Comparison of ENCODE assay signal across 20 mouse cellular contexts in genomic region chr12:31256121-31256903, GRCm38 (mm10). TPM values are rescaled to one million over a fixed set of nuclear protein-coding genes. Genes with fewer than 3 reads are reported as not detected.
A peak's percentile ranks its signal among the peaks of the same experiment; 100 is the strongest.
DNase-seq lines count a peak whose midpoint lies in the region; ATAC-seq and TF ChIP-seq lines count a peak whose summit lies in the region.
"Had no signal": no experiment of that assay in that cellular context is flagged by ENCODE, and none has a peak within 500 bp of the region (broad histone marks: within the 10 kb centered on the region; RNA-seq: fewer than 3 reads in every experiment).

No protein-coding gene starts in this region.

- POLR2A ChIA-PET in Patski (lab: Charles Lee) = interaction anchor here (1.8 kb wide), 1 partner anchor 11 kb away, joined by 8 read pairs; no protein-coding TSS in a partner anchor

- in situ Hi-C loops in Patski (cut with MboI; ENCODE audit: low pct_unique_long_range_greater_than_20kb) = no loop called here

- ATAC-seq in Patski = peak; percentile 89
- peak; percentile 74 for ATAC-seq in liver, embryonic 15.5 days (ENCODE audit: insufficient read depth)
- ATAC-seq in forebrain, postnatal 0 days = no peak
- ATAC-seq: forebrain, embryonic 13.5 days; hindbrain, embryonic 16.5 days had no signal

- peaks cover 9% of the 10 kb centered on the region for H3K4me1 ChIP-seq in heart, embryonic 10.5 days
- H3K4me1 ChIP-seq in liver, embryonic 15.5 days (replicated peaks) = no peaks in the 10 kb centered on the region
- H3K4me1 ChIP-seq in forebrain, postnatal 0 days (ENCODE audit: insufficient read depth) = no peaks in the 10 kb centered on the region
- H3K4me1 ChIP-seq: forebrain, embryonic 13.5 days; limb, embryonic 12.5 days; midbrain, embryonic 12.5 days had no signal

- WGBS in heart, embryonic 10.5 days = 70% methylated on average over 9 of the region's 9 CpGs
- 61% methylated on average over 9 of the region's 9 CpGs for WGBS in liver, embryonic 15.5 days (ENCODE audit: insufficient replicate concordance)
- 79% methylated on average over 9 of the region's 9 CpGs for WGBS in forebrain, postnatal 0 days

- no peak for DNase-seq in heart, embryonic 10.5 days (ENCODE audit: low spot score)
- no peak for DNase-seq in heart, postnatal 4 days
- DNase-seq in Patski (ENCODE audit: low read depth, low spot score) = peak; percentile 82
- DNase-seq in kidney, adult 9 months = peak; percentile 92
- no peak for DNase-seq in forebrain, postnatal 0 days
- DNase-seq in right cerebral cortex, adult 2 months (ENCODE audit: low spot score in 2 of 2) = no peak
- no peak for DNase-seq in layer of hippocampus, adult 18-20 months (ENCODE audit: low spot score in 2 of 2)
- DNase-seq: adrenal gland, postnatal 14 days; cerebellum, postnatal 25 days; gastrocnemius, postnatal 14 days had no signal

- TF ChIP-seq CTCF in Patski (IDR thresholded peaks at IDR 0.05) = no peak
- TF ChIP-seq CTCF in forebrain, postnatal 0 days (IDR thresholded peaks at IDR 0.05; ENCODE audit: low read depth) = no peak

- no peaks in the 10 kb centered on the region for H3K27me3 ChIP-seq in heart, embryonic 10.5 days (ENCODE audit: insufficient read depth, poor library complexity, severe bottlenecking)
- H3K27me3 ChIP-seq in Patski = no peaks in the 10 kb centered on the region
- no peaks in the 10 kb centered on the region for H3K27me3 ChIP-seq in liver, embryonic 15.5 days
- H3K27me3 ChIP-seq in forebrain, postnatal 0 days (ENCODE audit: insufficient read depth, low read length) = no peaks in the 10 kb centered on the region
- H3K27me3 ChIP-seq: embryonic facial prominence, embryonic 13.5 days; forebrain, embryonic 13.5 days; limb, embryonic 12.5 days; midbrain, embryonic 12.5 days had no signal

- CTCF ChIA-PET in Patski (lab: Charles Lee) = interaction anchor here (1.0 to 1.5 kb wide), 2 partner anchors 22 to 88 kb away, joined by 3 to 6 read pairs; no protein-coding TSS in a partner anchor

- H3K36me3 ChIP-seq in heart, embryonic 10.5 days = no peaks in the 10 kb centered on the region
- no peaks in the 10 kb centered on the region for H3K36me3 ChIP-seq in liver, embryonic 15.5 days (replicated peaks)
- H3K36me3 ChIP-seq in forebrain, postnatal 0 days (ENCODE audit: insufficient read depth) = no peaks in the 10 kb centered on the region
- H3K36me3 ChIP-seq: embryonic facial prominence, embryonic 13.5 days; limb, embryonic 12.5 days; midbrain, embryonic 12.5 days had no signal

- H3K9ac ChIP-seq in liver, embryonic 15.5 days = no peak overlapping the region
- no peak overlapping the region for H3K9ac ChIP-seq in forebrain, postnatal 0 days
- H3K9ac ChIP-seq: embryonic facial prominence, embryonic 13.5 days; forebrain, embryonic 13.5 days; limb, embryonic 12.5 days; midbrain, embryonic 12.5 days had no signal

- H3K9me3 ChIP-seq in heart, embryonic 10.5 days = no peaks in the 10 kb centered on the region
- H3K9me3 ChIP-seq in liver, embryonic 15.5 days (replicated peaks) = no peaks in the 10 kb centered on the region
- H3K9me3 ChIP-seq in forebrain, postnatal 0 days (ENCODE audit: low read length) = no peaks in the 10 kb centered on the region
- H3K9me3 ChIP-seq: embryonic facial prominence, embryonic 13.5 days; forebrain, embryonic 13.5 days; limb, embryonic 12.5 days; midbrain, embryonic 12.5 days had no signal

- H3K4me3 ChIP-seq in heart, embryonic 10.5 days = no peak overlapping the region
- H3K4me3 ChIP-seq in liver, embryonic 15.5 days (replicated peaks) = no peak overlapping the region
- H3K4me3 ChIP-seq in forebrain, postnatal 0 days (ENCODE audit: low read depth, low read length) = no peak overlapping the region
- H3K4me3 ChIP-seq: embryonic facial prominence, embryonic 13.5 days; forebrain, embryonic 13.5 days; limb, embryonic 12.5 days; midbrain, embryonic 12.5 days had no signal

- H3K27ac ChIP-seq in heart, embryonic 10.5 days = 0 out of 2 replicates have a peak overlapping the region, but pooled peaks have one; percentile 36
- H3K27ac ChIP-seq in liver, embryonic 15.5 days (replicated peaks) = no peak overlapping the region
- no peak overlapping the region for H3K27ac ChIP-seq in forebrain, postnatal 0 days (ENCODE audit: low read depth, low read length)
- H3K27ac ChIP-seq: embryonic facial prominence, embryonic 13.5 days; forebrain, embryonic 13.5 days; limb, embryonic 12.5 days; midbrain, embryonic 12.5 days had no signal

- no peak overlapping the region for H3K4me2 ChIP-seq in liver, embryonic 15.5 days
- no peak overlapping the region for H3K4me2 ChIP-seq in forebrain, postnatal 0 days (ENCODE audit: low read depth)
- H3K4me2 ChIP-seq: embryonic facial prominence, embryonic 13.5 days; forebrain, embryonic 13.5 days; limb, embryonic 12.5 days; midbrain, embryonic 12.5 days had no signal

RNA-seq across cellular contexts. Expression of gene Lamb1, which starts 8.7 kb away (rescaled TPM):
- 66.1 and 102 TPM in 2 replicates for polyA plus RNA-seq in heart, embryonic 10.5 days (2016; fragmentation: Nextera tagmentation; extraction: Ambion mirVana)
- 100 to 1,000 TPM; 266 to 279 TPM for total RNA-seq in heart, postnatal 4 days (2021)
- 290 TPM for polyA plus RNA-seq in Patski (2021)
- polyA plus RNA-seq in liver, embryonic 15.5 days (2015; fragmentation: Nextera tagmentation; extraction: Ambion mirVana) = 3.8 and 4.0 TPM in 2 replicates
- total RNA-seq in forebrain, postnatal 0 days (2014; rRNA removed) = 25.3 and 33.4 TPM in 2 replicates
- 10.2 and 12.1 TPM in 2 replicates for polyA plus RNA-seq in forebrain, postnatal 0 days (2015; fragmentation: Nextera tagmentation; extraction: Ambion mirVana)
- 10 to 100 TPM; 34.9 to 38.1 TPM for total RNA-seq in layer of hippocampus, adult 18-20 months (2021)

RNA-seq across cellular contexts. Expression of gene Gm6993, which starts 15.7 kb away (rescaled TPM):
- polyA plus RNA-seq in heart, embryonic 10.5 days (2016; fragmentation: Nextera tagmentation; extraction: Ambion mirVana) = not detected in 2 replicates
- total RNA-seq in heart, postnatal 4 days (2021) = not detected
- not detected for polyA plus RNA-seq in Patski (2021)
- polyA plus RNA-seq in liver, embryonic 15.5 days (2015; fragmentation: Nextera tagmentation; extraction: Ambion mirVana) = not detected in 2 replicates
- not detected in 2 replicates for total RNA-seq in forebrain, postnatal 0 days (2014; rRNA removed)
- polyA plus RNA-seq in forebrain, postnatal 0 days (2015; fragmentation: Nextera tagmentation; extraction: Ambion mirVana) = not detected in 2 replicates
- not detected for total RNA-seq in layer of hippocampus, adult 18-20 months (2021)
- total RNA-seq: adrenal gland, postnatal 14 days; gastrocnemius, postnatal 14 days; layer of hippocampus, postnatal 25 days had no signal
- polyA plus RNA-seq: embryonic facial prominence, embryonic 13.5 days; forebrain, embryonic 13.5 days; heart, embryonic 16.5 days; hindbrain, embryonic 16.5 days; limb, embryonic 12.5 days; midbrain, embryonic 12.5 days; spleen, adult 2 months; thymus, postnatal 0 days had no signal

Comparison
In these comparisons a context has a peak if more than half of its experiments do, and no peak if none do; other contexts are left out.
1. DNase-seq: peak in Patski (single experiment) and kidney, adult 9 months (single experiment); none in heart, embryonic 10.5 days (single experiment), heart, postnatal 4 days (single experiment), forebrain, postnatal 0 days (single experiment), right cerebral cortex, adult 2 months (0 of 2) and layer of hippocampus, adult 18-20 months (0 of 2).